Mouse (Mus musculus) cortical plate, adult 2 months (tissue): ENCODE measurements around the gene Myd88.

Source experiments
- CTCF ChIP-seq: fragments of 200-500 bp; IDR thresholded peaks from 2 replicates; pipeline ENCODE4 v1.5.1; 2011; ENCODE audit warnings: mild to moderate bottlenecking, control low read depth, low read length; ENCODE audit not compliant: insufficient read depth; ENCODE audit errors: extremely low read depth
- POLR2A ChIP-seq: fragments of 200-500 bp; IDR thresholded peaks from 2 replicates; pipeline ENCODE4 v1.6.1; 2011; ENCODE audit warnings: mild to moderate bottlenecking, low read length, control low read depth; ENCODE audit not compliant: insufficient read depth; ENCODE audit errors: extremely low read depth

DNA sequence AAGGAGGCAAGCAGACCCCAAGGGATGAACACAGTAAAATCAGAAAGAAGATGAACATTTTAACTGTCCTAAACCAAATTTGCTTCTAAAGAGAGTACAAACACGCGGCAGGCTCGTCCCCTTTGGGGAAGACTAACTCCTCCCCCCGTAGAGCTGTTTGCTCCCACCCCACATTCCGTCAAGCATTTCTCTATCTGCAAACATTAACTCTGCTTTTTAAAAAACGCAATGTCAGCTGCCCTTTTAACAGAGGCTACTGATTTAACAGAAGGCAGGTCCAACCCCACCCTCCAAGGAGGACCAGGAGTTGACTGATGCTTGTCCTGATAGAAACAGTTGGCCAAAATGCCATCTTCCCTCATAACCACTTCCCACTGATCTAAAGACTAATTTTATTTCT lies 12.7 kb upstream of the Myd88 start:
- no peak for TF ChIP-seq CTCF
- no peak for TF ChIP-seq POLR2A
